ENCODE assay signal across 11 mouse cellular contexts in the genomic region with DNA sequence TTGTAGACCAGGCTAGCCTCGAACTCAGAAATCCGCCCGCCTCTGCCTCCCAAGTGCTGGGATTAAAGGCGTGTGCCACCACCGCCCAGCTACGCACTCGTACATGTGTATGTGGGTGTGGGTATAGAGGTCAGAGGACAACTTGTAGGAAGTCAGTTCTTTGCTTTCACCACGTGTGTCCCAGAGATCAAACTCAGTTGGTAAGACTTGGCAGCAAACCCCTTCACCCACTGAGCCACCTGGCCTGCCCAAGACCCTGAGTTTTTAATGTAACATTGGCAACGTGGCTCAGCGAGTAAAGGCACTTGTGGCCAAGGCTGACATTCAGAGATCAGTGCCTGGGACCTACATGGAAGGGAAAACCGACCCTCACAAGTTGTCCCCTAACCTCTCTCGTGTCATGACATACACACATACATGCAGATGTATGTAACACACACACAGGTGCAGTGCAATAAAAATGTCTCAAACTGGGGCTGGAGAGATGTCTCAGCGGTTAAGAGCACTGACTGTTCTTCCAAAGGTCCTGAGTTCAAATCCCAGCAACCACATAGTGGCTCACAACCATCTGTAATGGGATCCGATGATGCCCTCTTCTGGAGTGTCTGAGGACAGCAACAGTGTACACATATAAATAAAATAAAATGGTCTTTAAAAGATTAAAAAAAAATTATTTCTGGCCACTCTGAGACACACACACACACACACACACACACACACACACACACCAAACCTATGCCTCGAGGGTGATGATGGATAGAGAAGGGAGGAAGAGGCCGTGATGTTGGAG. TPM values are rescaled to one million over a fixed set of nuclear protein-coding genes. Genes with fewer than 3 reads are reported as not detected.
DNase-seq lines count a peak whose midpoint lies in the region; ATAC-seq and TF ChIP-seq lines count a peak whose summit lies in the region.
"Had no signal": no experiment of that assay in that cellular context is flagged by ENCODE, and none has a peak within 500 bp of the region (broad histone marks: within the 10 kb centered on the region; RNA-seq: fewer than 3 reads in every experiment).

No protein-coding gene starts in this region.

- no peak overlapping the region for H3K27ac ChIP-seq in heart, adult 2 months
- no peak overlapping the region for H3K27ac ChIP-seq in lung, postnatal 0 days (ENCODE audit: low read length)
- H3K27ac ChIP-seq in midbrain, embryonic 14.5 days (replicated peaks; ENCODE audit: low read depth, low read length): no peak overlapping the region

- no peaks in the 10 kb centered on the region for H3K9me3 ChIP-seq in lung, postnatal 0 days (ENCODE audit: low read length)
- H3K9me3 ChIP-seq in midbrain, embryonic 14.5 days (ENCODE audit: control insufficient read depth, low read length): no peaks in the 10 kb centered on the region
- H3K9me3 ChIP-seq: limb, embryonic 12.5 days had no signal

- H3K4me3 ChIP-seq in heart, adult 2 months: no peak overlapping the region
- H3K4me3 ChIP-seq in lung, postnatal 0 days (ENCODE audit: low read depth, low read length): no peak overlapping the region
- H3K4me3 ChIP-seq in lung, adult 2 months (replicated peaks; ENCODE audit: extremely low read depth, low read depth, low read length): no peak overlapping the region
- H3K4me3 ChIP-seq in midbrain, embryonic 14.5 days (replicated peaks; ENCODE audit: low read depth, low read length): no peak overlapping the region
- H3K4me3 ChIP-seq: limb, embryonic 12.5 days had no signal

- no peak for TF ChIP-seq POLR2A in heart, adult 2 months (IDR thresholded peaks at IDR 0.05; ENCODE audit: insufficient read depth, low read depth, low read length)
- no peak for TF ChIP-seq POLR2A in lung, adult 2 months (IDR thresholded peaks at IDR 0.05; ENCODE audit: borderline replicate concordance, extremely low read depth, low read depth, low read length)

- TF ChIP-seq CTCF in heart, adult 2 months (IDR thresholded peaks at IDR 0.05): peak; percentile 46
- TF ChIP-seq CTCF in lung, postnatal 0 days (IDR thresholded peaks at IDR 0.05): peak; percentile 38
- no peak for TF ChIP-seq CTCF in lung, adult 2 months (IDR thresholded peaks at IDR 0.05; ENCODE audit: insufficient read depth, low read length)
- TF ChIP-seq CTCF in Patski (IDR thresholded peaks at IDR 0.05): peak; percentile 56

- no peak for DNase-seq in heart, adult 2 months
- no peak for DNase-seq in heart, adult 8-10 months (ENCODE audit: low spot score)
- no peak for DNase-seq in lung, postnatal 0 days (ENCODE audit: low spot score)
- DNase-seq in lung, adult 2 months: no peak
- no peak for DNase-seq in Patski (ENCODE audit: low read depth, low spot score)
- DNase-seq in naive thymus-derived CD4-positive, alpha-beta T cell, adult 2 months (ENCODE audit: low read depth): peak; percentile 54
- no peak for DNase-seq in urinary bladder, adult 18-20 months (ENCODE audit: low spot score in 2 of 2)
- no peak for DNase-seq in midbrain, embryonic 14.5 days
- DNase-seq: cerebellum, adult 8-10 months had no signal

- ATAC-seq in lung, postnatal 0 days: no peak
- no peak for ATAC-seq in Patski
- no peak for ATAC-seq in midbrain, embryonic 14.5 days (ENCODE audit: low FRiP score, low TSS enrichment)
- ATAC-seq: forebrain, embryonic 16.5 days had no signal

- H3K79me2 ChIP-seq in heart, adult 2 months (replicated peaks; ENCODE audit: control insufficient read depth, insufficient read depth, low read length): no peaks in the 10 kb centered on the region

- TF ChIP-seq EP300 in heart, adult 2 months (IDR thresholded peaks at IDR 0.05; ENCODE audit: insufficient read depth, low read depth, low read length): no peak
- no peak for TF ChIP-seq EP300 in lung, postnatal 0 days (IDR thresholded peaks at IDR 0.05)

- intact Hi-C loops in heart, adult 2 months (cut with DNase I): no loop called here

- H3K36me3 ChIP-seq in heart, adult 2 months (ENCODE audit: control insufficient read depth, insufficient read depth, low read length): no peaks in the 10 kb centered on the region
- H3K36me3 ChIP-seq in lung, postnatal 0 days (ENCODE audit: insufficient read depth, low read length): no peaks in the 10 kb centered on the region
- no peaks in the 10 kb centered on the region for H3K36me3 ChIP-seq in midbrain, embryonic 14.5 days (ENCODE audit: control insufficient read depth, insufficient read depth, low read length)
- H3K36me3 ChIP-seq: limb, embryonic 12.5 days had no signal

- no peak overlapping the region for H3K4me2 ChIP-seq in lung, postnatal 0 days (replicated peaks; ENCODE audit: low read depth, low read length)
- no peak overlapping the region for H3K4me2 ChIP-seq in midbrain, embryonic 14.5 days (ENCODE audit: low read length)
- H3K4me2 ChIP-seq: limb, embryonic 12.5 days had no signal

- in situ Hi-C loops in Patski (cut with MboI; ENCODE audit: low pct_unique_long_range_greater_than_20kb): no loop called here

- POLR2A ChIA-PET in Patski (lab: Charles Lee): no interaction called here

- WGBS in heart, adult 2 months: 94% methylated on average over 16 of the region's 16 CpGs
- WGBS in lung, postnatal 0 days: 91% methylated on average over 16 of the region's 16 CpGs
- 87% methylated on average over 16 of the region's 16 CpGs for WGBS in lung, adult 2 months
- 90% methylated on average over 16 of the region's 16 CpGs for WGBS in midbrain, embryonic 14.5 days

- CTCF ChIA-PET in Patski (lab: Charles Lee): interaction anchor here (0.9 to 1.9 kb wide), 4 partner anchors 96 to 99 kb away, joined by 3 to 5 read pairs (median 4); no protein-coding TSS in a partner anchor

- no peak overlapping the region for H3K9ac ChIP-seq in heart, adult 2 months (ENCODE audit: low read depth, low read length)
- H3K9ac ChIP-seq in lung, postnatal 0 days (replicated peaks; ENCODE audit: low read depth): no peak overlapping the region
- no peak overlapping the region for H3K9ac ChIP-seq in midbrain, embryonic 14.5 days (replicated peaks; ENCODE audit: low read length)
- H3K9ac ChIP-seq: limb, embryonic 12.5 days had no signal

- no peaks in the 10 kb centered on the region for H3K27me3 ChIP-seq in heart, adult 2 months (ENCODE audit: control insufficient read depth, insufficient read depth, low read length)
- no peaks in the 10 kb centered on the region for H3K27me3 ChIP-seq in lung, postnatal 0 days (replicated peaks; ENCODE audit: insufficient read depth, low read length)
- H3K27me3 ChIP-seq in Patski: no peaks in the 10 kb centered on the region
- no peaks in the 10 kb centered on the region for H3K27me3 ChIP-seq in midbrain, embryonic 14.5 days (ENCODE audit: control insufficient read depth, insufficient read depth, low read length)
- H3K27me3 ChIP-seq: limb, embryonic 12.5 days had no signal

- peaks cover 2% of the 10 kb centered on the region for H3K4me1 ChIP-seq in heart, adult 2 months (ENCODE audit: control insufficient read depth, insufficient read depth, low read length)
- peaks cover 4% of the 10 kb centered on the region; the same call in 1 of the 2 replicates for H3K4me1 ChIP-seq in lung, postnatal 0 days (ENCODE audit: insufficient read depth, low read depth, low read length)
- H3K4me1 ChIP-seq in lung, adult 2 months (ENCODE audit: control insufficient read depth, insufficient read depth, low read length): peaks cover 4% of the 10 kb centered on the region; the same call in 1 of the 2 replicates
- H3K4me1 ChIP-seq in midbrain, embryonic 14.5 days (ENCODE audit: control insufficient read depth, insufficient read depth, low read length): peaks cover 18% of the 10 kb centered on the region; the same call in 1 of the 2 replicates

RNA-seq across cellular contexts. Expression of gene Rassf3, which starts 31.8 kb away (rescaled TPM):
- 100 to 1,000 TPM; 134 to 135 TPM for total RNA-seq in heart, adult 2 months (2021)
- 69.4 and 121 TPM in 2 replicates for polyA plus RNA-seq in heart, adult 2 months (2012; rRNA removed)
- total RNA-seq in heart, adult 8-10 months (2022): 100 to 1,000 TPM; 131 to 151 (median 141) TPM
- 22.9 and 26.4 TPM in 2 replicates for polyA plus RNA-seq in lung, postnatal 0 days (2015; fragmentation: Nextera tagmentation; extraction: Ambion mirVana)
- 66.7 and 97.0 TPM in 2 replicates for polyA plus RNA-seq in lung, adult 2 months (2012; rRNA removed)
- polyA plus RNA-seq in Patski (2021): 27.0 TPM
- 2.4 and 4.5 TPM in 2 replicates for polyA plus RNA-seq in midbrain, embryonic 14.5 days (2014; fragmentation: Nextera tagmentation; extraction: Ambion mirVana)
